Comparison of ENCODE assay signal across 8 mouse cellular contexts in genomic region chrX:74248651-74249050, GRCm38 (mm10). TPM values are rescaled to one million over a fixed set of nuclear protein-coding genes. Genes with fewer than 3 reads are reported as not detected.
DNase-seq lines count a peak whose midpoint lies in the region; ATAC-seq and TF ChIP-seq lines count a peak whose summit lies in the region.

No protein-coding gene starts in this region.

- H3K27me3 ChIP-seq in forebrain, embryonic 14.5 days (replicated peaks; ENCODE audit: control insufficient read depth, insufficient read depth, low read length): no peaks in the 10 kb centered on the region
- no peaks in the 10 kb centered on the region for H3K27me3 ChIP-seq in intestine, postnatal 0 days (replicated peaks; ENCODE audit: control insufficient read depth, insufficient read depth, low read length)
- H3K27me3 ChIP-seq in liver, embryonic 12.5 days (replicated peaks): peaks cover 19% of the 10 kb centered on the region
- no peaks in the 10 kb centered on the region for H3K27me3 ChIP-seq in neural tube, embryonic 12.5 days (replicated peaks)

- TF ChIP-seq POLR2A in bone marrow, adult 2 months (IDR thresholded peaks at IDR 0.05; ENCODE audit: borderline replicate concordance, control insufficient read depth, low read depth, low read length): no peak

- WGBS in bone marrow, adult 2 months: 22% methylated on average over 3 of the region's 3 CpGs
- 13% methylated on average over 3 of the region's 3 CpGs for WGBS in forebrain, embryonic 14.5 days
- 8% methylated on average over 3 of the region's 3 CpGs for WGBS in intestine, postnatal 0 days
- 11% methylated on average over 3 of the region's 3 CpGs for WGBS in liver, embryonic 12.5 days (ENCODE audit: insufficient replicate concordance)
- WGBS in neural tube, embryonic 12.5 days: 24% methylated on average over 3 of the region's 3 CpGs

- no peak for ATAC-seq in forebrain, embryonic 14.5 days
- 0 out of 2 replicates have a peak, but pooled peaks have one; percentile 17 for ATAC-seq in intestine, postnatal 0 days
- ATAC-seq in liver, embryonic 12.5 days: no peak
- no peak for ATAC-seq in neural tube, embryonic 12.5 days (ENCODE audit: low FRiP score, low read depth)

- H3K4me1 ChIP-seq in bone marrow, adult 2 months (ENCODE audit: control insufficient read depth, insufficient read depth, low read length): no peaks in the 10 kb centered on the region
- H3K4me1 ChIP-seq in forebrain, embryonic 14.5 days (ENCODE audit: control insufficient read depth, insufficient read depth, low read length): no peaks in the 10 kb centered on the region
- no peaks in the 10 kb centered on the region for H3K4me1 ChIP-seq in intestine, postnatal 0 days (replicated peaks; ENCODE audit: control insufficient read depth, insufficient read depth, low read length)
- peaks cover 38% of the 10 kb centered on the region for H3K4me1 ChIP-seq in liver, embryonic 12.5 days
- peaks cover 4% of the 10 kb centered on the region; the same call in 1 of the 2 replicates for H3K4me1 ChIP-seq in neural tube, embryonic 12.5 days

- DNase-seq in layer of hippocampus, adult 11-12 months (ENCODE audit: low spot score): peak; percentile 67
- no peak for DNase-seq in layer of hippocampus, adult 9-11 months
- DNase-seq in forebrain, embryonic 14.5 days (ENCODE audit: low spot score): peak; percentile 76
- peak; percentile 64 for DNase-seq in urinary bladder, postnatal 14 days (ENCODE audit: low spot score)

- H3K9me3 ChIP-seq in forebrain, embryonic 14.5 days (replicated peaks; ENCODE audit: control insufficient read depth, low read length): no peaks in the 10 kb centered on the region
- H3K9me3 ChIP-seq in intestine, postnatal 0 days (ENCODE audit: control insufficient read depth): no peaks in the 10 kb centered on the region
- H3K9me3 ChIP-seq in liver, embryonic 12.5 days (replicated peaks): no peaks in the 10 kb centered on the region
- H3K9me3 ChIP-seq in neural tube, embryonic 12.5 days: no peaks in the 10 kb centered on the region

- peak overlapping the region; percentile 57; the same call in 1 of the 2 replicates for H3K4me2 ChIP-seq in forebrain, embryonic 14.5 days (ENCODE audit: low read length)
- H3K4me2 ChIP-seq in intestine, postnatal 0 days (replicated peaks; ENCODE audit: low read depth): peak overlapping the region; percentile 72
- H3K4me2 ChIP-seq in liver, embryonic 12.5 days: peak overlapping the region; percentile 72
- H3K4me2 ChIP-seq in neural tube, embryonic 12.5 days (replicated peaks): peak overlapping the region; percentile 61

- H3K27ac ChIP-seq in bone marrow, adult 2 months (ENCODE audit: control insufficient read depth, insufficient read depth, low read depth, low read length, poor library complexity): no peak overlapping the region
- H3K27ac ChIP-seq in forebrain, embryonic 14.5 days (ENCODE audit: low read depth, low read length): no peak overlapping the region
- H3K27ac ChIP-seq in intestine, postnatal 0 days (ENCODE audit: low read depth, low read length): 0 out of 2 replicates have a peak overlapping the region, but pooled peaks have one; percentile 71
- no peak overlapping the region for H3K27ac ChIP-seq in liver, embryonic 12.5 days
- no peak overlapping the region for H3K27ac ChIP-seq in neural tube, embryonic 12.5 days

- TF ChIP-seq CTCF in bone marrow, adult 2 months (IDR thresholded peaks at IDR 0.05; ENCODE audit: control insufficient read depth, insufficient read depth, low read length): peak; percentile 68
- peak; percentile 70 for TF ChIP-seq CTCF in intestine, postnatal 0 days (IDR thresholded peaks at IDR 0.05; ENCODE audit: low read depth)

- H3K36me3 ChIP-seq in forebrain, embryonic 14.5 days (ENCODE audit: control insufficient read depth, insufficient read depth, low read length): no peaks in the 10 kb centered on the region
- H3K36me3 ChIP-seq in intestine, postnatal 0 days (ENCODE audit: control insufficient read depth, insufficient read depth): no peaks in the 10 kb centered on the region
- no peaks in the 10 kb centered on the region for H3K36me3 ChIP-seq in liver, embryonic 12.5 days
- H3K36me3 ChIP-seq in neural tube, embryonic 12.5 days: no peaks in the 10 kb centered on the region

- no peak overlapping the region for H3K9ac ChIP-seq in forebrain, embryonic 14.5 days (ENCODE audit: low read length)
- no peak overlapping the region for H3K9ac ChIP-seq in intestine, postnatal 0 days (ENCODE audit: low read depth, low read length)
- no peak overlapping the region for H3K9ac ChIP-seq in liver, embryonic 12.5 days
- H3K9ac ChIP-seq in neural tube, embryonic 12.5 days: no peak overlapping the region

- H3K4me3 ChIP-seq in bone marrow, adult 2 months (replicated peaks; ENCODE audit: control insufficient read depth, low read depth, low read length): no peak overlapping the region
- no peak overlapping the region for H3K4me3 ChIP-seq in forebrain, embryonic 14.5 days (ENCODE audit: low read depth, low read length)
- H3K4me3 ChIP-seq in intestine, postnatal 0 days (ENCODE audit: low read depth, low read length): peak overlapping the region; percentile 38
- 0 out of 2 replicates have a peak overlapping the region, but pooled peaks have one; percentile 46 for H3K4me3 ChIP-seq in liver, embryonic 12.5 days
- no peak overlapping the region for H3K4me3 ChIP-seq in neural tube, embryonic 12.5 days

RNA-seq across cellular contexts. Expression of gene Flna, which starts 1.0 kb away (rescaled TPM):
- 140 and 356 TPM in 2 replicates for polyA plus RNA-seq in bone marrow, adult 2 months (2011; ENCODE audit: insufficient read depth, insufficient read length, low replicate concordance, missing spikeins)
- 88.1 and 103 TPM in 2 replicates for polyA plus RNA-seq in forebrain, embryonic 14.5 days (2014; fragmentation: Nextera tagmentation; extraction: Ambion mirVana)
- 155 and 170 TPM in 2 replicates for polyA plus RNA-seq in intestine, postnatal 0 days (2015; fragmentation: Nextera tagmentation; extraction: Ambion mirVana)
- polyA plus RNA-seq in liver, embryonic 12.5 days (2016; fragmentation: Nextera tagmentation; extraction: Ambion mirVana): 79.2 and 80.1 TPM in 2 replicates
- polyA plus RNA-seq in neural tube, embryonic 12.5 days (2016; fragmentation: Nextera tagmentation; extraction: Ambion mirVana): 158 and 170 TPM in 2 replicates

RNA-seq across cellular contexts. Expression of gene Emd, which starts 5.8 kb away (rescaled TPM):
- 34.6 and 51.7 TPM in 2 replicates for polyA plus RNA-seq in bone marrow, adult 2 months (2011; ENCODE audit: insufficient read depth, insufficient read length, low replicate concordance, missing spikeins)
- 26.1 and 37.9 TPM in 2 replicates for polyA plus RNA-seq in forebrain, embryonic 14.5 days (2014; fragmentation: Nextera tagmentation; extraction: Ambion mirVana)
- 13.8 and 14.6 TPM in 2 replicates for polyA plus RNA-seq in intestine, postnatal 0 days (2015; fragmentation: Nextera tagmentation; extraction: Ambion mirVana)
- 10.1 and 11.6 TPM in 2 replicates for polyA plus RNA-seq in liver, embryonic 12.5 days (2016; fragmentation: Nextera tagmentation; extraction: Ambion mirVana)
- polyA plus RNA-seq in neural tube, embryonic 12.5 days (2016; fragmentation: Nextera tagmentation; extraction: Ambion mirVana): 16.5 and 18.2 TPM in 2 replicates

RNA-seq across cellular contexts. Expression of gene Rpl10, which starts 22.0 kb away (rescaled TPM):
- 68.3 and 79.6 TPM in 2 replicates for polyA plus RNA-seq in bone marrow, adult 2 months (2011; ENCODE audit: insufficient read depth, insufficient read length, low replicate concordance, missing spikeins)
- polyA plus RNA-seq in forebrain, embryonic 14.5 days (2014; fragmentation: Nextera tagmentation; extraction: Ambion mirVana): 528 and 677 TPM in 2 replicates
- polyA plus RNA-seq in intestine, postnatal 0 days (2015; fragmentation: Nextera tagmentation; extraction: Ambion mirVana): 485 and 521 TPM in 2 replicates
- polyA plus RNA-seq in liver, embryonic 12.5 days (2016; fragmentation: Nextera tagmentation; extraction: Ambion mirVana): 624 and 688 TPM in 2 replicates
- polyA plus RNA-seq in neural tube, embryonic 12.5 days (2016; fragmentation: Nextera tagmentation; extraction: Ambion mirVana): 527 and 575 TPM in 2 replicates

RNA-seq across cellular contexts. Expression of gene Taz, which starts 33.1 kb away (rescaled TPM):
- 32.4 and 58.0 TPM in 2 replicates for polyA plus RNA-seq in bone marrow, adult 2 months (2011; ENCODE audit: insufficient read depth, insufficient read length, low replicate concordance, missing spikeins)
- 60.2 and 65.0 TPM in 2 replicates for polyA plus RNA-seq in forebrain, embryonic 14.5 days (2014; fragmentation: Nextera tagmentation; extraction: Ambion mirVana)
- 64.0 and 64.8 TPM in 2 replicates for polyA plus RNA-seq in intestine, postnatal 0 days (2015; fragmentation: Nextera tagmentation; extraction: Ambion mirVana)
- 33.4 and 36.5 TPM in 2 replicates for polyA plus RNA-seq in liver, embryonic 12.5 days (2016; fragmentation: Nextera tagmentation; extraction: Ambion mirVana)
- polyA plus RNA-seq in neural tube, embryonic 12.5 days (2016; fragmentation: Nextera tagmentation; extraction: Ambion mirVana): 86.7 and 93.3 TPM in 2 replicates

RNA-seq across cellular contexts. Expression of gene Dnase1l1, which starts 33.5 kb away (rescaled TPM):
- polyA plus RNA-seq in bone marrow, adult 2 months (2011; ENCODE audit: insufficient read depth, insufficient read length, low replicate concordance, missing spikeins): 16.4 and 21.5 TPM in 2 replicates
- 2.9 and 3.1 TPM in 2 replicates for polyA plus RNA-seq in forebrain, embryonic 14.5 days (2014; fragmentation: Nextera tagmentation; extraction: Ambion mirVana)
- 24.7 and 26.2 TPM in 2 replicates for polyA plus RNA-seq in intestine, postnatal 0 days (2015; fragmentation: Nextera tagmentation; extraction: Ambion mirVana)
- polyA plus RNA-seq in liver, embryonic 12.5 days (2016; fragmentation: Nextera tagmentation; extraction: Ambion mirVana): 19.8 and 21.6 TPM in 2 replicates
- polyA plus RNA-seq in neural tube, embryonic 12.5 days (2016; fragmentation: Nextera tagmentation; extraction: Ambion mirVana): 3.9 and 5.7 TPM in 2 replicates

Comparison
In these comparisons a context has a peak if more than half of its experiments do, and no peak if none do; other contexts are left out.
1. H3K4me3 ChIP-seq: peak in intestine, postnatal 0 days (single experiment) and liver, embryonic 12.5 days (single experiment); none in bone marrow, adult 2 months (single experiment), forebrain, embryonic 14.5 days (single experiment) and neural tube, embryonic 12.5 days (single experiment).
2. Peak in every context shown above with its lines, with median percentiles within 50 percentile points of each other: H3K4me2 ChIP-seq.